Mouse (Mus musculus): ENCODE results near the gene Tmem79. TPM values are rescaled to one million over a fixed set of nuclear protein-coding genes. Genes with fewer than 3 reads are reported as not detected.
"Not testable (repeated sequence)": the region's sequence is repeated elsewhere in the genome, so short reads cannot be mapped to it uniquely, and the experiment has no call there.

Tmem79 gene
- polyA plus RNA-seq, 1 experiment from 2014 or later, result 1.7 TPM

- H3K27ac ChIP-seq (replicated peaks), result peak within 1 kb of the TSS; percentile 97
- under 1% methylated on average over 44 of the region's 44 CpGs for WGBS
- H3K9me3 ChIP-seq, result no peaks in the 10 kb centered on the region
- H3K4me3 ChIP-seq, result peak within 1 kb of the TSS; percentile 89
- H3K9ac ChIP-seq (replicated peaks), result peak within 1 kb of the TSS; percentile 91
- peak; percentile 99 for ATAC-seq (replicated peaks)
- H3K4me2 ChIP-seq (replicated peaks), result peak within 1 kb of the TSS; percentile 64
- H3K27me3 ChIP-seq, result no peaks in the 10 kb centered on the region
- H3K36me3 ChIP-seq, result peaks cover 26% of the 10 kb centered on the region
- H3K4me1 ChIP-seq, result peaks cover 27% of the 10 kb centered on the region
Measured at GRCm38 (mm10) chr3:88296561-88297318, 39.2 kb downstream of the Tmem79 start, which contains the start of the genes Tsacc and Cct3. Gene Tsacc, minus strand, starts transcription at chr3:88296999. Gene Cct3, plus strand, starts transcription at chr3:88297116.

GRCm38 (mm10) chr3:88296110-88296560, 39.8 kb downstream of the Tmem79 start:
- peak overlapping the region; percentile 67 for H3K9ac ChIP-seq (replicated peaks)
- peak overlapping the region; percentile 54 for H3K4me2 ChIP-seq (replicated peaks)
- H3K27ac ChIP-seq (replicated peaks), result peak overlapping the region; percentile 97
- H3K4me1 ChIP-seq, result peaks cover 27% of the 10 kb centered on the region
- H3K36me3 ChIP-seq, result peaks cover 20% of the 10 kb centered on the region
- H3K4me3 ChIP-seq, result peak overlapping the region; percentile 89
- H3K27me3 ChIP-seq, result no peaks in the 10 kb centered on the region
- no peaks in the 10 kb centered on the region for H3K9me3 ChIP-seq
- under 1% methylated on average over 12 of the region's 12 CpGs for WGBS
- peak; percentile 42 for ATAC-seq (replicated peaks)

GRCm38 (mm10) chr3:88295272-88295671, 40.7 kb downstream of the Tmem79 start:
- 72% methylated on average over 1 of the region's 1 CpGs for WGBS
- H3K9me3 ChIP-seq; H3K27ac ChIP-seq (replicated peaks); ATAC-seq (replicated peaks); H3K27me3 ChIP-seq; H3K9ac ChIP-seq (replicated peaks); H3K4me2 ChIP-seq (replicated peaks): not testable (repeated sequence)
- H3K36me3 ChIP-seq, result peaks cover 12% of the 10 kb centered on the region
- H3K4me3 ChIP-seq, result 0 out of 2 replicates have a peak overlapping the region, but pooled peaks have one; percentile 89
- H3K4me1 ChIP-seq, result peaks cover 27% of the 10 kb centered on the region

- no peak for ATAC-seq (replicated peaks)
- Histone ChIP-seq H3K4me3 (no peak overlapping the region), H3K36me3 (no peaks in the 10 kb centered on the region), H3K27me3 (no peaks in the 10 kb centered on the region), H3K27ac (replicated peaks) (no peak overlapping the region), H3K4me1 (peaks cover 8% of the 10 kb centered on the region), H3K9ac (replicated peaks) (no peak overlapping the region), H3K9me3 (no peaks in the 10 kb centered on the region), H3K4me2 (replicated peaks) (no peak overlapping the region)
- 34% methylated on average over 4 of the region's 4 CpGs for WGBS
Measured at GRCm38 (mm10) chr3:88291970-88292369, 44.0 kb downstream of the Tmem79 start.

GRCm38 (mm10) chr3:88288133-88288713, 47.7 kb downstream of the Tmem79 start:
- H3K9ac ChIP-seq (replicated peaks); ATAC-seq (replicated peaks); H3K27me3 ChIP-seq; H3K4me3 ChIP-seq; H3K36me3 ChIP-seq; H3K4me1 ChIP-seq; H3K9me3 ChIP-seq; H3K4me2 ChIP-seq (replicated peaks); H3K27ac ChIP-seq (replicated peaks): not testable (repeated sequence)
- WGBS, result 71% methylated on average over 8 of the region's 10 CpGs

GRCm38 (mm10) chr3:88287110-88287509, 48.8 kb downstream of the Tmem79 start, which contains the start of gene Gm38392:
Gene Gm38392, minus strand, starts transcription at chr3:88287210.
- WGBS, result 97% methylated on average over 4 of the region's 4 CpGs
- H3K4me2 ChIP-seq (replicated peaks), result no peak within 1 kb of the TSS

GRCm38 (mm10) chr3:88285565-88285895, 50.4 kb downstream of the Tmem79 start:
- ATAC-seq (replicated peaks), result not testable (repeated sequence)
- WGBS, result 93% methylated on average over 2 of the region's 2 CpGs

More at GRCm38 (mm10) chr3:88287110-88287509, 48.8 kb downstream of the Tmem79 start, which contains the start of gene Gm38392:
- H3K27me3 ChIP-seq, result no peaks in the 10 kb centered on the region
- H3K36me3 ChIP-seq, result no peaks in the 10 kb centered on the region
- no peaks in the 10 kb centered on the region for H3K9me3 ChIP-seq
- no peak within 1 kb of the TSS for H3K9ac ChIP-seq (replicated peaks)
- no peak for ATAC-seq (replicated peaks)
- no peak within 1 kb of the TSS for H3K27ac ChIP-seq (replicated peaks)
- H3K4me1 ChIP-seq, result no peaks in the 10 kb centered on the region
- no peak within 1 kb of the TSS for H3K4me3 ChIP-seq

GRCm38 (mm10) chr3:88284815-88285564, 51.0 kb downstream of the Tmem79 start:
- not testable (repeated sequence) for H3K9me3 ChIP-seq; H3K27ac ChIP-seq (replicated peaks); H3K4me2 ChIP-seq (replicated peaks); ATAC-seq (replicated peaks); H3K4me3 ChIP-seq; H3K36me3 ChIP-seq; H3K27me3 ChIP-seq; H3K4me1 ChIP-seq; H3K9ac ChIP-seq (replicated peaks)
- WGBS, result 97% methylated on average over 14 of the region's 14 CpGs

More at GRCm38 (mm10) chr3:88285565-88285895, 50.4 kb downstream of the Tmem79 start:
- H3K9me3 ChIP-seq; H3K36me3 ChIP-seq; H3K9ac ChIP-seq (replicated peaks); H3K4me1 ChIP-seq; H3K4me3 ChIP-seq; H3K27me3 ChIP-seq; H3K27ac ChIP-seq (replicated peaks); H3K4me2 ChIP-seq (replicated peaks): not testable (repeated sequence)

GRCm38 (mm10) chr3:88281141-88281916, 54.6 kb downstream of the Tmem79 start:
- H3K27ac ChIP-seq (replicated peaks); H3K9me3 ChIP-seq; H3K36me3 ChIP-seq; ATAC-seq (replicated peaks); H3K27me3 ChIP-seq; H3K4me2 ChIP-seq (replicated peaks); H3K4me1 ChIP-seq; H3K9ac ChIP-seq (replicated peaks); H3K4me3 ChIP-seq: not testable (repeated sequence)
- WGBS, result 40% methylated on average over 11 of the region's 11 CpGs

- H3K36me3 ChIP-seq, result no peaks in the 10 kb centered on the region
- H3K4me1 ChIP-seq, result no peaks in the 10 kb centered on the region
- WGBS, result 88% methylated on average over 2 of the region's 2 CpGs
- H3K27ac ChIP-seq (replicated peaks), result no peak overlapping the region
- no peaks in the 10 kb centered on the region for H3K9me3 ChIP-seq
- no peak overlapping the region for H3K9ac ChIP-seq (replicated peaks)
- H3K27me3 ChIP-seq, result no peaks in the 10 kb centered on the region
- H3K4me2 ChIP-seq (replicated peaks), result no peak overlapping the region
- H3K4me3 ChIP-seq, result no peak overlapping the region
- ATAC-seq (replicated peaks), result no peak
Measured at GRCm38 (mm10) chr3:88280035-88280434, 55.9 kb downstream of the Tmem79 start.

All from forebrain, embryonic 15.5 days (tissue).